Mouse (Mus musculus) E14TG2a.4 (cell line): ENCODE measurements around the gene Rasgef1a.

ENCODE experiments used
- CTCF ChIP-seq: conservative IDR thresholded peaks from 2 replicates; pipeline ENCODE4 v1.5.1; 2014; ENCODE audit warnings: low read length
- NANOG ChIP-seq: IDR thresholded peaks from 2 replicates; pipeline ENCODE4 v1.6.1; 2014; ENCODE audit warnings: borderline replicate concordance, low read length, mixed read lengths
- POU5F1 ChIP-seq: IDR thresholded peaks from 2 replicates; pipeline ENCODE4 v1.6.1; 2014; ENCODE audit warnings: low read length, borderline replicate concordance

DNA sequence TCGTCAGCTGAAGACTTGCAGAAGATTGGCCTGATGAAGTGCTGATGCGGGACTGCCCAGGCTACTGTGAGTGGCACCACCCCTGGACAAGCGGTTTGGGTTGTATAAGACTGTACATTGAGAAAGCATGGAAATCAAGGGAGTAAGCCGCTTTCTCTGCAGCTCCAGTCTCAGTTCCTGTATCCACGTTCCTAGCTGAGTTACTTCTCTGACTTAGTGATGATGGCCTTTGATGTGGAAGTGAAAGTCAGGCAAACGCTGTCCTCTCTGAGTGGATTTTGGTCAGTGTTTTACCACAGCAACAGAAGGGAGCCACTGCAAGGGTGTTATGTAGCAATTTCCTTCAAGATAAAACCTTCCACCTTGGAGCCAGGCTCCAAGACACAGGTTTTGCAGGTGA, 129.7 kb downstream of the Rasgef1a start:
- TF ChIP-seq CTCF (no peak), NANOG (no peak), POU5F1 (no peak)
